Mouse (Mus musculus) neural tube, embryonic 15.5 days (tissue): ENCODE measurements around the gene Jam3. TPM values are rescaled to one million over a fixed set of nuclear protein-coding genes. Genes with fewer than 3 reads are reported as not detected.
A peak's percentile ranks its signal among the peaks of the same experiment; 100 is the strongest.
"Not testable (repeated sequence)": the region's sequence is repeated elsewhere in the genome, so short reads cannot be mapped to it uniquely, and the experiment has no call there.

ENCODE experiments used
- ATAC-seq: fragments of 200-750 bp; cut with Nextera tagmentation; 2 replicates; pipeline ENCODE4 v1.8.0; 2017; ENCODE audit warnings: mild to moderate bottlenecking, moderate TSS enrichment, moderate library complexity; ENCODE audit not compliant: low FRiP score
- H3K27ac ChIP-seq: fragments of 300-500 bp; sonication (generic); replicated peaks from 2 replicates; pipeline ENCODE4 v1.5.1; 2015; ENCODE audit warnings: mild to moderate bottlenecking, inconsistent platforms
- H3K27me3 ChIP-seq: fragments of 300-500 bp; sonication (generic); replicated peaks from 2 replicates; pipeline ENCODE4 v1.6.1; 2015; ENCODE audit warnings: inconsistent platforms
- H3K36me3 ChIP-seq: fragments of 300-500 bp; sonication (generic); 2 replicates; pipeline ENCODE4 v1.6.1; 2015; ENCODE audit warnings: inconsistent platforms
- H3K4me1 ChIP-seq: fragments of 300-500 bp; sonication (generic); 2 replicates; pipeline ENCODE4 v1.6.1; 2015; ENCODE audit warnings: inconsistent platforms
- H3K4me2 ChIP-seq: fragments of 300-500 bp; sonication (generic); 2 replicates; pipeline ENCODE4 v1.6.1; 2015; ENCODE audit warnings: inconsistent platforms, mild to moderate bottlenecking, moderate library complexity
- H3K4me3 ChIP-seq: fragments of 300-500 bp; sonication (generic); replicated peaks from 2 replicates; pipeline ENCODE4 v1.5.1; 2015; ENCODE audit warnings: mild to moderate bottlenecking, inconsistent platforms
- H3K9ac ChIP-seq: fragments of 300-500 bp; sonication (generic); replicated peaks from 2 replicates; pipeline ENCODE4 v1.6.1; 2015; ENCODE audit warnings: mild to moderate bottlenecking, inconsistent platforms
- H3K9me3 ChIP-seq: fragments of 300-500 bp; sonication (generic); replicated peaks from 2 replicates; pipeline ENCODE4 v1.6.1; 2016; ENCODE audit warnings: inconsistent platforms
- WGBS: fragments of 180-500 bp; shearing (Covaris S2); methylation state at CpG from one replicate; pipeline ENCODE4 v1.1.7; 2015; ENCODE audit warnings: mixed read lengths; 5-methylcytosine and 5-hydroxymethylcytosine counted together
- polyA plus RNA-seq: library from polyadenylated mRNA; unstranded; fragments of >200 nt; fragmentation: Nextera tagmentation; extraction: Ambion mirVana; gene quantifications from 2 replicates; pipeline ENCODE4 v1.2.1, GENCODE M21; 2015

Gene Jam3
- polyA plus RNA-seq, 1 experiment from 2014 or later = 42.3 TPM

DNA sequence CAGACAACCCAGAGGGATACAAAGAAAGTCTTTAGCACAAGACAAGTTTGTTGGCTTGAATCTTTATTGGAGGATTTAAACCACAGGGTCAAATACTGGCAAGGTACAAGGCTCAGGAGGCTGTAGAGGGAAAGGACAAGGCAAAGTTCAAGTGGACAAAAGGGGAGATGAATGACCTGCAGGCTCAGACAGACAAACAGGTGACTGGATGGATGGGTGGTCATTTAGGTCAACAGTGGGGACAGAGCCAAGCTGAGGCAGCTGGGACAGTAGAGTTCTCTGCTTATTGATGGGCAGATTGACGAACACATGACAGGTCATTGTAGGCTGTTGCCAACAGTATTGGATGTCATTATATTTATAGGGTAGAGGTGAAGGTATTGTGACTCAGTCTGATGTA is 11.8 kb upstream of the Jam3 start:
- no peak overlapping the region for H3K27ac ChIP-seq
- H3K36me3 ChIP-seq = no peaks in the 10 kb centered on the region
- H3K4me3 ChIP-seq = no peak overlapping the region
- H3K9me3 ChIP-seq = no peaks in the 10 kb centered on the region
- ATAC-seq = no peak
- H3K27me3 ChIP-seq = no peaks in the 10 kb centered on the region
- 92% methylated on average over 1 of the region's 1 CpGs for WGBS
- no peaks in the 10 kb centered on the region for H3K4me1 ChIP-seq
- no peak overlapping the region for H3K4me2 ChIP-seq
- H3K9ac ChIP-seq = no peak overlapping the region

DNA sequence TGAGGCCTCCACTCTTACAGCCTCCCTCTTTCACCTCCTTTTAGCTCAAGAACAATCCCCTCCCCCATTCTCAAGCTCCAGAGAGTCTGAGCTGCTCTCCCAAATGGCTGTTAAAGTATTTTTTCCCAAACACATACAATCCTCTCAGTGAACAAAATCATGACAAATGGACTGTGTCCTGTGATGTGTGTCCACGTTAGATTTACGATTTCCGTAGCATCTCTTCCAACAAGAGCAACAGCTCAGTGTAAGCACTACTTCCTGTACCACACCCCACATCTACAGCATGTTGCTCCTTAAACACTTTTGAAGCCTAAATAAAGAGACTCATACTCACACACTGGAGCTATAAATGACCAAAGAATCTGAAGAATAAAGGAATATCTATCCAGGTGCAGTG is 10.4 kb upstream of the Jam3 start:
- Histone ChIP-seq H3K27me3 (no peaks in the 10 kb centered on the region), H3K36me3 (no peaks in the 10 kb centered on the region), H3K4me2 (no peak overlapping the region)

GRCm38 (mm10) chr9:27164957-27165356 is 9.7 kb upstream of the Jam3 start:
- H3K4me3 ChIP-seq = no peak overlapping the region
- H3K9me3 ChIP-seq = no peaks in the 10 kb centered on the region
- H3K9ac ChIP-seq = no peak overlapping the region
- no peaks in the 10 kb centered on the region for H3K4me1 ChIP-seq
- no peaks in the 10 kb centered on the region for H3K27me3 ChIP-seq
- no peak overlapping the region for H3K4me2 ChIP-seq
- ATAC-seq = no peak
- 16% methylated on average over 2 of the region's 2 CpGs for WGBS
- no peak overlapping the region for H3K27ac ChIP-seq
- H3K36me3 ChIP-seq = no peaks in the 10 kb centered on the region

More for the DNA sequence above, 10.4 kb upstream of the Jam3 start:
- Histone ChIP-seq H3K27ac (no peak overlapping the region), H3K9me3 (no peaks in the 10 kb centered on the region), H3K4me1 (no peaks in the 10 kb centered on the region), H3K9ac (no peak overlapping the region), H3K4me3 (no peak overlapping the region)
- WGBS = 65% methylated on average over 3 of the region's 3 CpGs
- no peak for ATAC-seq

- 68% methylated on average over 5 of the region's 5 CpGs for WGBS
- not testable (repeated sequence) for H3K27ac ChIP-seq, ATAC-seq, H3K27me3 ChIP-seq, H3K4me1 ChIP-seq, H3K4me3 ChIP-seq, H3K9me3 ChIP-seq, H3K9ac ChIP-seq, H3K4me2 ChIP-seq, H3K36me3 ChIP-seq
Observed at GRCm38 (mm10) chr9:27163661-27164060, 8.4 kb upstream of the Jam3 start.

- WGBS = 46% methylated on average over 4 of the region's 4 CpGs
- no peaks in the 10 kb centered on the region for H3K36me3 ChIP-seq
- H3K9me3 ChIP-seq = no peaks in the 10 kb centered on the region
- peak overlapping the region; percentile 67 for H3K4me3 ChIP-seq
- H3K27ac ChIP-seq = no peak overlapping the region; the same call in 1 of the 2 replicates
- H3K4me1 ChIP-seq = peaks cover 43% of the 10 kb centered on the region
- H3K27me3 ChIP-seq = no peaks in the 10 kb centered on the region
- H3K4me2 ChIP-seq = peak overlapping the region; percentile 63
- no peak overlapping the region for H3K9ac ChIP-seq
- no peak for ATAC-seq
Observed at GRCm38 (mm10) chr9:27153861-27154260, 1.4 kb downstream of the Jam3 start.

DNA sequence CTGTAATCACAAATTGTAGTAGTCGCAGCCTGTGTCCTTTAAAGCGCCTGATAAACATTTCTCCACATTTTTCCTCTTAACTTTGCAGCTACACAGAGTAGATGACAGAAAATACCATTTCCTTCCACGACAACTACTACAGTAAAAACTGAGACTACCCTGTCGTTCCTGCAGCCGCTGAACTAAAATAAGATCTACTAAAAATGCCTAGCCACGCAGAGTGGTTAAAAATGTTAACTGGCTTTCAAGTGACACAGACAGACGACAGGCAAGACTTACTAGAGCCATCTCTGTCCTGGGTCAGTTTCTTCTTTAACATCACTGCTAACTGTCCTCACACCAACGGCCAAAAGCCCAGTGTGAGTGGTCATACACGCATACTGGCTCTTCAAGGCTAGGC is 5.4 kb downstream of the Jam3 start:
- H3K4me2 ChIP-seq = peak overlapping the region; percentile 48
- WGBS = 33% methylated on average over 9 of the region's 9 CpGs
- peaks cover 51% of the 10 kb centered on the region for H3K4me1 ChIP-seq
- H3K4me3 ChIP-seq = no peak overlapping the region
- no peak overlapping the region for H3K27ac ChIP-seq
- H3K27me3 ChIP-seq = no peaks in the 10 kb centered on the region
- H3K36me3 ChIP-seq = 0 out of 2 replicates have a peak, but pooled peaks cover 4% of the 10 kb centered on the region
- ATAC-seq = no peak
- no peak overlapping the region for H3K9ac ChIP-seq
- H3K9me3 ChIP-seq = no peaks in the 10 kb centered on the region

- H3K9ac ChIP-seq = 0 out of 2 replicates have a peak overlapping the region, but pooled peaks have one; percentile 7
- WGBS = 19% methylated on average over 18 of the region's 18 CpGs
Observed at GRCm38 (mm10) chr9:27148631-27149471, 6.4 kb downstream of the Jam3 start.

DNA sequence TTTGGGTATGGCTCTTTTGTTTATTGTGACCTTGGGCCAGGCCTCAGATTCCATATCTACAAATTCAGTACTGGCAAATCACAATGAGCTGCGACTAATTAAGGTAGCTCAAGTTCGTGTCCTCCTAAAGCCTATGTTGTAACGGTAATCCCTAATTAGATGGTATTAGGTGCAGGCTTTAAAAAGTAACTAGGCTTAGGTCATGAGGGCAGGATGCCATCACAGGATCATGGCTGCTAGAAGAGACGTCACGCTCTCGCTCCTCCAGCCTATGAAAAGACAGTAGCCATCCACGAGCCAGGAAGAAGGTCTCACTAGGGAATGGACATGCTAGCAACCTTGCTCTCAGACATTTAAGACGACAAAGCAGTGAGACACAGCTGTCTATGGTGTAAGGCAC is 7.3 kb downstream of the Jam3 start:
- Histone ChIP-seq H3K4me3 (no peak overlapping the region), H3K4me1 (peaks cover 39% of the 10 kb centered on the region), H3K27me3 (no peaks in the 10 kb centered on the region), H3K4me2 (no peak overlapping the region), H3K27ac (no peak overlapping the region), H3K9ac (no peak overlapping the region), H3K9me3 (no peaks in the 10 kb centered on the region), H3K36me3 (0 out of 2 replicates have a peak, but pooled peaks cover 4% of the 10 kb centered on the region)
- no peak for ATAC-seq
- WGBS = 78% methylated on average over 8 of the region's 8 CpGs

More at GRCm38 (mm10) chr9:27148631-27149471, 6.4 kb downstream of the Jam3 start:
- H3K36me3 ChIP-seq = 0 out of 2 replicates have a peak, but pooled peaks cover 4% of the 10 kb centered on the region
- peaks cover 42% of the 10 kb centered on the region for H3K4me1 ChIP-seq
- 0 out of 2 replicates have a peak overlapping the region, but pooled peaks have one; percentile 56 for H3K27ac ChIP-seq
- no peaks in the 10 kb centered on the region for H3K27me3 ChIP-seq
- ATAC-seq = peak; percentile 48; the same call in 1 of the 2 replicates
- peak overlapping the region; percentile 48 for H3K4me2 ChIP-seq
- no peaks in the 10 kb centered on the region for H3K9me3 ChIP-seq
- 0 out of 2 replicates have a peak overlapping the region, but pooled peaks have one; percentile 3 for H3K4me3 ChIP-seq

GRCm38 (mm10) chr9:27146826-27147225 is 8.4 kb downstream of the Jam3 start:
- no peaks in the 10 kb centered on the region for H3K9me3 ChIP-seq
- H3K4me2 ChIP-seq = no peak overlapping the region
- H3K4me1 ChIP-seq = peaks cover 36% of the 10 kb centered on the region
- H3K9ac ChIP-seq = no peak overlapping the region
- H3K27ac ChIP-seq = no peak overlapping the region
- H3K36me3 ChIP-seq = 0 out of 2 replicates have a peak, but pooled peaks cover 4% of the 10 kb centered on the region
- ATAC-seq = no peak
- no peaks in the 10 kb centered on the region for H3K27me3 ChIP-seq
- no peak overlapping the region for H3K4me3 ChIP-seq
- 94% methylated on average over 2 of the region's 2 CpGs for WGBS

DNA sequence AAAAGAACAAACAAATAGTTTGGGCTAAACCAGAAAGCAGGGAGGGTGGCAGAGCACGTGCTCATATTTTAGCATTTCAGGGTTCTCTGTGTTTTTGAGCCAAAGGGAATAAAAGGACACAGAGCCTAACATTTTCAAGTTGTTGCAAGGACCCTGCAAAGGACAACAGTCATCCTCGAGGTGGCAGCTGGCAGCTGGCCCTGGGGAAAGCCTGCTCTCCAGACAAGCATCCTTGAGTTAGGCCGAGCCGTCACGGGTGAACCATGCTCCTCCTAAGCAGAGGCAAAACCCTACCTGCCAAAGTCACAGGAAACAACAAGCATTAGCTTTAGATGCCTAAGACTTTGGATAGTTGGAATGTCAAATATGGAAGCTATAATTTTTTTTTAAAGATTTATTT is 10.2 kb downstream of the Jam3 start:
- Histone ChIP-seq H3K4me2 (no peak overlapping the region), H3K9me3 (no peaks in the 10 kb centered on the region), H3K9ac (no peak overlapping the region), H3K27me3 (no peaks in the 10 kb centered on the region), H3K36me3 (peaks cover 11% of the 10 kb centered on the region; the same call in 1 of the 2 replicates), H3K27ac (no peak overlapping the region), H3K4me1 (peaks cover 21% of the 10 kb centered on the region), H3K4me3 (no peak overlapping the region)
- no peak for ATAC-seq
- 69% methylated on average over 5 of the region's 5 CpGs for WGBS

DNA sequence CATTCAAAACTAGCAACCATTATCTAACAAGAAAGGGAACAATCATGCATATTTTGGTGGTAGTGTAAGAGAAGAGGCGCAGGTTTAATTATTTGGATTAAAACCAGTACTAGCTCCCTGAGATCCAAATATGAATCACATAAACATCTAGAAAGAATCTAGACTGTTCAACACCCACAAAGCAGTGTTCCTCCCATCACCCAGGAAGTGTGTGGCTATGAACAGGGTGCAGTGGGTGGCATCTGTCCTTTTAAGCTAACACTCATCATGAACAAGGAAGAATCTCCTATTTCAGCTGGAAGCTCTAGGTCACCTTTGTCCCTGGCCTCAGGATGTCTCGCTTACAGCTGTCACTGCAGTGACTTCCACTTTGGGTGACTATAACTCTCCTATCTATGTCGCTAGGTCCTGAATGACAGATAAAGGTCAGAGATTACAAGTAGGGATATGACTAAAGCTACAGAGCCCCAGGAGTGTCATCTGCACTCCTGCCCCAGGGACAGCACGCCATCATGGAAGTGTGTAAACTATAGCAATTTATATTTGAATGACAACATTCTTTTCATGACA is 10.9 kb downstream of the Jam3 start:
- Histone ChIP-seq H3K4me2 (no peak overlapping the region), H3K36me3 (peaks cover 12% of the 10 kb centered on the region; the same call in 1 of the 2 replicates), H3K4me1 (peaks cover 16% of the 10 kb centered on the region), H3K9ac (no peak overlapping the region), H3K4me3 (no peak overlapping the region), H3K27ac (no peak overlapping the region), H3K27me3 (no peaks in the 10 kb centered on the region), H3K9me3 (no peaks in the 10 kb centered on the region)
- no peak for ATAC-seq
- 83% methylated on average over 4 of the region's 4 CpGs for WGBS
